Mouse (Mus musculus): Measurements from ENCODE around the gene Adcy2. TPM values are rescaled to one million over a fixed set of nuclear protein-coding genes. Genes with fewer than 3 reads are reported as not detected.

The Adcy2 gene
- polyA plus RNA-seq, 1 experiment: 3.8 TPM

GRCm38 (mm10) chr13:68574398-68574797 lies 424.9 kb downstream of the Adcy2 start:
- no peak for TF ChIP-seq POLR2A (IDR thresholded peaks at IDR 0.05; ENCODE audit: borderline replicate concordance, control insufficient read depth, low read depth, low read length)
- TF ChIP-seq CTCF (IDR thresholded peaks at IDR 0.05; ENCODE audit: control insufficient read depth, insufficient read depth, low read length): no peak
- no peak overlapping the region for H3K27ac ChIP-seq (ENCODE audit: control insufficient read depth, insufficient read depth, low read depth, low read length, poor library complexity)
- no peak overlapping the region for H3K4me3 ChIP-seq (replicated peaks; ENCODE audit: control insufficient read depth, low read depth, low read length)
- H3K4me1 ChIP-seq (ENCODE audit: control insufficient read depth, insufficient read depth, low read length): no peaks in the 10 kb centered on the region
- 81% methylated on average over 4 of the region's 4 CpGs for WGBS

GRCm38 (mm10) chr13:68572966-68573913 lies 426.1 kb downstream of the Adcy2 start:
- WGBS: 88% methylated on average over 10 of the region's 10 CpGs
- no peak overlapping the region for H3K27ac ChIP-seq (ENCODE audit: control insufficient read depth, insufficient read depth, low read depth, low read length, poor library complexity)

GRCm38 (mm10) chr13:68572247-68572646 lies 427.1 kb downstream of the Adcy2 start:
- no peak for TF ChIP-seq POLR2A (IDR thresholded peaks at IDR 0.05; ENCODE audit: borderline replicate concordance, control insufficient read depth, low read depth, low read length)
- 65% methylated on average over 19 of the region's 19 CpGs for WGBS
- no peaks in the 10 kb centered on the region for H3K4me1 ChIP-seq (ENCODE audit: control insufficient read depth, insufficient read depth, low read length)

More at GRCm38 (mm10) chr13:68572966-68573913, 426.1 kb downstream of the Adcy2 start:
- TF ChIP-seq CTCF (IDR thresholded peaks at IDR 0.05; ENCODE audit: control insufficient read depth, insufficient read depth, low read length) (no peak), POLR2A (IDR thresholded peaks at IDR 0.05; ENCODE audit: borderline replicate concordance, control insufficient read depth, low read depth, low read length) (no peak)
- Histone ChIP-seq H3K4me1 (ENCODE audit: control insufficient read depth, insufficient read depth, low read length) (no peaks in the 10 kb centered on the region), H3K4me3 (replicated peaks; ENCODE audit: control insufficient read depth, low read depth, low read length) (no peak overlapping the region)

More at GRCm38 (mm10) chr13:68572247-68572646, 427.1 kb downstream of the Adcy2 start:
- Histone ChIP-seq H3K4me3 (replicated peaks; ENCODE audit: control insufficient read depth, low read depth, low read length) (no peak overlapping the region), H3K27ac (ENCODE audit: control insufficient read depth, insufficient read depth, low read depth, low read length, poor library complexity) (no peak overlapping the region)

Measured in bone marrow, adult 2 months (tissue).